Mouse (Mus musculus) cerebellum, adult 2 months (tissue): ENCODE results near the gene Sh3pxd2b. TPM values are rescaled to one million over a fixed set of nuclear protein-coding genes. Genes with fewer than 3 reads are reported as not detected.
"Not testable (repeated sequence)": the region's sequence is repeated elsewhere in the genome, so short reads cannot be mapped to it uniquely, and the experiment has no call there.

ENCODE experiments used
- DNase-seq, 2 experiments: peaks; one replicate each; pipeline ENCODE4 v3.0.0; 2021
- H3K27ac ChIP-seq: fragments of 200-500 bp; 2 replicates; pipeline ENCODE4 v1.5.1; 2012; ENCODE audit warnings: low read length, control low read depth, inconsistent platforms; ENCODE audit not compliant: insufficient read depth
- H3K27me3 ChIP-seq: fragments of 200-500 bp; 2 replicates; pipeline ENCODE4 v1.6.1; 2012; ENCODE audit warnings: inconsistent platforms, mild to moderate bottlenecking, low read length, moderate library complexity; ENCODE audit not compliant: control insufficient read depth, insufficient read depth
- H3K4me1 ChIP-seq: fragments of 200-500 bp; 2 replicates; pipeline ENCODE4 v1.6.1; 2011; ENCODE audit warnings: low read length; ENCODE audit not compliant: control insufficient read depth, insufficient read depth
- H3K4me3 ChIP-seq: fragments of 200-500 bp; replicated peaks from 2 replicates; pipeline ENCODE3; 2011; ENCODE audit warnings: mild to moderate bottlenecking, low read depth, low read length, control low read depth; ENCODE audit not compliant: insufficient read depth
- CTCF ChIP-seq: fragments of 200-500 bp; IDR thresholded peaks from 2 replicates; pipeline ENCODE4 v1.5.1; 2011; ENCODE audit warnings: low read depth, mild to moderate bottlenecking, control low read depth, low read length, moderate library complexity, borderline replicate concordance; ENCODE audit not compliant: insufficient read depth
- POLR2A ChIP-seq: fragments of 200-500 bp; IDR thresholded peaks from 2 replicates; pipeline ENCODE4 v1.6.1; 2011; ENCODE audit warnings: low read length, control low read depth, borderline replicate concordance; ENCODE audit not compliant: insufficient read depth
- WGBS: fragments of 180-500 bp; shearing (Covaris S2); methylation state at CpG from one replicate; pipeline ENCODE4 v1.1.7; 2018; 5-methylcytosine and 5-hydroxymethylcytosine counted together
- polyA plus RNA-seq: library from polyadenylated mRNA; depleted of rRNA; stranded (reverse); fragments of >200 nt; gene quantifications from 2 replicates; pipeline ENCODE4 v1.2.3, GENCODE M21; 2012; rRNA removed

Sh3pxd2b gene
- polyA plus RNA-seq, result 9.1 TPM in 2 replicates

- peak within 1 kb of the TSS; percentile 71 for H3K4me3 ChIP-seq
- H3K4me1 ChIP-seq, result 0 out of 2 replicates have a peak, but pooled peaks cover 2% of the 10 kb centered on the region
- TF ChIP-seq CTCF (no peak), POLR2A (no peak)
- no peak within 1 kb of the TSS for H3K27ac ChIP-seq
- WGBS, result 2% methylated on average over 80 of the region's 86 CpGs
- H3K27me3 ChIP-seq, result no peaks in the 10 kb centered on the region
- DNase-seq, result peak; percentile 36 to 46
These were observed at the start of gene Sh3pxd2b for GRCm38 (mm10) chr11:32347607-32348432. Sh3pxd2b (plus strand) TSS chr11:32347820.

- WGBS, result 96% methylated on average over 1 of the region's 1 CpGs
- Histone ChIP-seq H3K4me1 (no peaks in the 10 kb centered on the region), H3K4me3 (no peak overlapping the region), H3K27me3 (no peaks in the 10 kb centered on the region), H3K27ac (no peak overlapping the region)
- no peak for TF ChIP-seq POLR2A
- TF ChIP-seq CTCF, result no peak
- DNase-seq, result no peak
These were observed 49.6 kb upstream of the Sh3pxd2b start for GRCm38 (mm10) chr11:32297866-32298531.

- DNase-seq, result no peak
- Histone ChIP-seq H3K4me3 (no peak overlapping the region), H3K27ac (no peak overlapping the region), H3K4me1 (no peaks in the 10 kb centered on the region), H3K27me3 (no peaks in the 10 kb centered on the region)
- TF ChIP-seq CTCF, result no peak
- TF ChIP-seq POLR2A, result no peak
- WGBS, result 100% methylated on average over 2 of the region's 2 CpGs
These were observed 49.1 kb upstream of the Sh3pxd2b start for GRCm38 (mm10) chr11:32298532-32298918.

- not testable (repeated sequence) for H3K4me1 ChIP-seq, H3K27ac ChIP-seq, H3K27me3 ChIP-seq
- WGBS, result 9% methylated on average over 16 of the region's 16 CpGs
- H3K4me3 ChIP-seq, result peak within 1 kb of the TSS; percentile 52
- TF ChIP-seq CTCF, result peak; percentile 58; the same call in 1 of the 2 replicates
- DNase-seq, result peak; percentile 53 to 66
These were observed 47.8 kb upstream of the Sh3pxd2b start, which contains the start of gene Hbq1a for GRCm38 (mm10) chr11:32299865-32300264. Hbq1a (plus strand) TSS chr11:32300069.

GRCm38 (mm10) chr11:32300279-32301267, 47.0 kb upstream of the Sh3pxd2b start:
- H3K27ac ChIP-seq, result no peak overlapping the region
- H3K27me3 ChIP-seq, result no peaks in the 10 kb centered on the region
- DNase-seq, result no peak
- TF ChIP-seq CTCF (no peak), POLR2A (no peak)
- no peak overlapping the region for H3K4me3 ChIP-seq
- WGBS, result 54% methylated on average over 16 of the region's 17 CpGs
- H3K4me1 ChIP-seq, result no peaks in the 10 kb centered on the region

GRCm38 (mm10) chr11:32301506-32301905, 46.1 kb upstream of the Sh3pxd2b start:
- Histone ChIP-seq H3K27me3 (no peaks in the 10 kb centered on the region), H3K27ac (no peak overlapping the region), H3K4me1 (no peaks in the 10 kb centered on the region), H3K4me3 (no peak overlapping the region)
- TF ChIP-seq CTCF (no peak), POLR2A (no peak)
- 86% methylated on average over 1 of the region's 1 CpGs for WGBS
- DNase-seq, result no peak

GRCm38 (mm10) chr11:32302824-32303419, 44.7 kb upstream of the Sh3pxd2b start:
- no peaks in the 10 kb centered on the region for H3K4me1 ChIP-seq
- no peaks in the 10 kb centered on the region for H3K27me3 ChIP-seq
- H3K4me3 ChIP-seq, result no peak overlapping the region
- no peak for DNase-seq
- 12% methylated on average over 2 of the region's 2 CpGs for whole genome bisulfite sequencing
- H3K27ac ChIP-seq, result no peak overlapping the region
- TF ChIP-seq POLR2A (no peak), CTCF (no peak)
